ENCODE assay signal across 8 mouse cellular contexts in genomic region chr10:78439550-78439949, GRCm38 (mm10). TPM values are rescaled to one million over a fixed set of nuclear protein-coding genes. Genes with fewer than 3 reads are reported as not detected.
A peak's percentile ranks its signal among the peaks of the same experiment; 100 is the strongest.
DNase-seq lines count a peak whose midpoint lies in the region; ATAC-seq and TF ChIP-seq lines count a peak whose summit lies in the region.
"Had no signal": no experiment of that assay in that cellular context is flagged by ENCODE, and none has a peak within 500 bp of the region (broad histone marks: within the 10 kb centered on the region; RNA-seq: fewer than 3 reads in every experiment).

No protein-coding gene starts in this region.

- H3K36me3 ChIP-seq in kidney, embryonic 14.5 days (ENCODE audit: control insufficient read depth, insufficient read depth, low read length): peaks cover 3% of the 10 kb centered on the region; the same call in 1 of the 2 replicates
- H3K36me3 ChIP-seq in CH12.LX (replicated peaks in 1 of 2; ENCODE audit: control insufficient read depth in 1 of 2, insufficient read depth in 1 of 2, low read length in 1 of 2): peaks cover 3 to 55% of the 10 kb centered on the region in 2 experiments

- peak; percentile 42 to 67 for TF ChIP-seq CTCF in CH12.LX (conservative IDR thresholded peaks at IDR 0.05 in 1 of 2, IDR thresholded peaks at IDR 0.05 in 1 of 2; ENCODE audit: low read depth in 2 of 2, low read length in 2 of 2)
- TF ChIP-seq CTCF in brain, embryonic 14.5 days (IDR thresholded peaks at IDR 0.05; ENCODE audit: borderline replicate concordance, extremely low read depth, insufficient read depth, insufficient read length): peak; percentile 62

- H3K9me3 ChIP-seq in kidney, embryonic 14.5 days (ENCODE audit: control insufficient read depth, low read length): no peaks in the 10 kb centered on the region
- no peaks in the 10 kb centered on the region for H3K9me3 ChIP-seq in CH12.LX (replicated peaks; ENCODE audit: low read length)
- H3K9me3 ChIP-seq: neural tube, embryonic 13.5 days had no signal

- H3K4me3 ChIP-seq in kidney, embryonic 14.5 days (ENCODE audit: low read length): no peak overlapping the region
- no peak overlapping the region for H3K4me3 ChIP-seq in CH12.LX (replicated peaks in 1 of 3; ENCODE audit: low read depth in 2 of 3, low read length in 2 of 3, poor library complexity in 1 of 3)
- H3K4me3 ChIP-seq: neural tube, embryonic 13.5 days had no signal

- in situ Hi-C loops in CH12.LX (cut with MboI; ENCODE audit: low pct_ligation_motif_present, low pct_unique_long_range_greater_than_20kb, low sequenced_read_pairs): no loop called here

- DNase-seq in kidney, postnatal 4 days: peak; percentile 48 to 49
- DNase-seq in CH12.LX (ENCODE audit: extremely low read depth): no peak
- DNase-seq in brain, embryonic 14.5 days (ENCODE audit: low read depth): no peak
- DNase-seq in naive thymus-derived CD4-positive, alpha-beta T cell, adult 2 months (ENCODE audit: low read depth): peak; percentile 44
- no peak for DNase-seq in heart, postnatal 4 days
- no peak for DNase-seq in T-cell, adult 2 months (ENCODE audit: low spot score)

- no peak overlapping the region for H3K4me2 ChIP-seq in kidney, embryonic 14.5 days (replicated peaks; ENCODE audit: low read depth, low read length)
- H3K4me2 ChIP-seq in CH12.LX (ENCODE audit: insufficient read depth, low read depth, poor library complexity, severe bottlenecking): no peak overlapping the region
- H3K4me2 ChIP-seq: neural tube, embryonic 13.5 days had no signal

- H3K4me1 ChIP-seq in kidney, embryonic 14.5 days (ENCODE audit: control insufficient read depth, insufficient read depth, low read length): no peaks in the 10 kb centered on the region
- H3K4me1 ChIP-seq in CH12.LX (ENCODE audit: control insufficient read depth in 1 of 2, insufficient read depth in 2 of 2): peaks cover 3 to 20% of the 10 kb centered on the region in 2 experiments; a peak in 3 of 4 replicates
- H3K4me1 ChIP-seq: neural tube, embryonic 13.5 days had no signal

- H3K27ac ChIP-seq in kidney, embryonic 14.5 days (ENCODE audit: low read depth, low read length): no peak overlapping the region
- H3K27ac ChIP-seq in CH12.LX (ENCODE audit: insufficient read depth, low read depth): no peak overlapping the region
- H3K27ac ChIP-seq: neural tube, embryonic 13.5 days had no signal

- dilution Hi-C loops in CH12.LX (cut with MboI; ENCODE audit: extremely low pct_ligation_motif_present, extremely low pct_unique_long_range_greater_than_20kb, low sequenced_read_pairs): no loop called here

- 67% methylated on average over 5 of the region's 5 CpGs for WGBS in kidney, embryonic 14.5 days

- ATAC-seq in kidney, embryonic 14.5 days (ENCODE audit: low FRiP score, low TSS enrichment): no peak

- peak; percentile 46 for TF ChIP-seq RAD21 in CH12.LX (IDR thresholded peaks at IDR 0.05; ENCODE audit: low read depth, low read length)

- no peak overlapping the region for H3K9ac ChIP-seq in kidney, embryonic 14.5 days (ENCODE audit: low read depth, low read length)
- H3K9ac ChIP-seq in CH12.LX (ENCODE audit: insufficient read depth, low read depth): no peak overlapping the region
- H3K9ac ChIP-seq: neural tube, embryonic 13.5 days had no signal

- H3K27me3 ChIP-seq in kidney, embryonic 14.5 days (ENCODE audit: control insufficient read depth, insufficient read depth, low read length): no peaks in the 10 kb centered on the region
- H3K27me3 ChIP-seq in CH12.LX (replicated peaks): no peaks in the 10 kb centered on the region
- H3K27me3 ChIP-seq: neural tube, embryonic 13.5 days had no signal

- no peaks in the 10 kb centered on the region for H3K79me2 ChIP-seq in CH12.LX (replicated peaks; ENCODE audit: control insufficient read depth, extremely low read depth, insufficient read depth, poor library complexity, severe bottlenecking)

- TF ChIP-seq POLR2A in CH12.LX (IDR thresholded peaks at IDR 0.05; ENCODE audit: low read depth, low read length): no peak
- TF ChIP-seq POLR2A in brain, embryonic 14.5 days (IDR thresholded peaks at IDR 0.05; ENCODE audit: borderline replicate concordance, extremely low read depth, insufficient read depth, insufficient read length, poor library complexity, severe bottlenecking): no peak

- no peak for TF ChIP-seq EP300 in CH12.LX (IDR thresholded peaks at IDR 0.05; ENCODE audit: low read length)

TF ChIP-seq in CH12.LX, 34 proteins besides CTCF, POLR2A, EP300 and RAD21:
- peak; percentile 39 for TF ChIP-seq SMC3 (IDR thresholded peaks at IDR 0.05; ENCODE audit: low read depth, low read length)
- TF ChIP-seq MXI1 (IDR thresholded peaks at IDR 0.05; ENCODE audit: low read depth, low read length): no peak
- no peak for TF ChIP-seq GABPA (IDR thresholded peaks at IDR 0.05; ENCODE audit: insufficient replicate concordance, low read depth, low read length)

RNA-seq across cellular contexts. Expression of gene Cstb, which starts 14.1 kb away (rescaled TPM):
- 206 and 270 TPM in 2 replicates for polyA plus RNA-seq in kidney, embryonic 14.5 days (2014; fragmentation: Nextera tagmentation; extraction: Ambion mirVana)
- total RNA-seq in CH12.LX (2012; rRNA removed) (124 and 139 TPM in 2 replicates), CH12.LX (2014; rRNA removed) (226 and 239 TPM in 2 replicates)
- 194 and 206 TPM in 2 replicates for polyA plus RNA-seq in CH12.LX (2012; ENCODE audit: insufficient read length, low read depth)
- 53.5 and 72.9 TPM in 2 replicates for polyA plus RNA-seq in brain, embryonic 14.5 days (2012; rRNA removed)
- total RNA-seq in heart, postnatal 4 days (2021): 10 to 100 TPM; 42.8 to 45.3 TPM

RNA-seq across cellular contexts. Expression of gene Pdxk, which starts 25.2 kb away (rescaled TPM):
- polyA plus RNA-seq in kidney, embryonic 14.5 days (2014; fragmentation: Nextera tagmentation; extraction: Ambion mirVana): 6.9 and 13.2 TPM in 2 replicates
- total RNA-seq in CH12.LX (2012; rRNA removed) (6.4 and 8.4 TPM in 2 replicates), CH12.LX (2014; rRNA removed) (4.3 TPM in 2 replicates)
- polyA plus RNA-seq in CH12.LX (2012; ENCODE audit: insufficient read length, low read depth): 6.3 and 6.8 TPM in 2 replicates
- 13.8 and 26.2 TPM in 2 replicates for polyA plus RNA-seq in brain, embryonic 14.5 days (2012; rRNA removed)
- 1 to 10 TPM; 6.8 to 8.5 TPM for total RNA-seq in heart, postnatal 4 days (2021)

RNA-seq across cellular contexts. Expression of gene Rrp1, which starts 26.7 kb away (rescaled TPM):
- polyA plus RNA-seq in kidney, embryonic 14.5 days (2014; fragmentation: Nextera tagmentation; extraction: Ambion mirVana): 228 and 265 TPM in 2 replicates
- total RNA-seq in CH12.LX (2012; rRNA removed) (189 and 203 TPM in 2 replicates), CH12.LX (2014; rRNA removed) (127 and 138 TPM in 2 replicates)
- 327 and 659 TPM in 2 replicates for polyA plus RNA-seq in CH12.LX (2012; ENCODE audit: insufficient read length, low read depth)
- polyA plus RNA-seq in brain, embryonic 14.5 days (2012; rRNA removed): 211 and 385 TPM in 2 replicates
- 100 to 1,000 TPM; 132 to 138 TPM for total RNA-seq in heart, postnatal 4 days (2021)

Comparison
In these comparisons a context has a peak if more than half of its experiments do, and no peak if none do; other contexts are left out.
1. DNase-seq: peak in kidney, postnatal 4 days (2 of 2) and naive thymus-derived CD4-positive, alpha-beta T cell, adult 2 months (single experiment); none in CH12.LX (single experiment), brain, embryonic 14.5 days (single experiment), heart, postnatal 4 days (single experiment) and T-cell, adult 2 months (single experiment).